Mouse (Mus musculus) midbrain, embryonic 12.5 days (tissue): ENCODE data around the gene Gapvd1. TPM values are rescaled to one million over a fixed set of nuclear protein-coding genes. Genes with fewer than 3 reads are reported as not detected.

Source experiments
- ATAC-seq: fragments of 200-750 bp; cut with Nextera tagmentation; 2 replicates; pipeline ENCODE4 v1.8.0; 2017; ENCODE audit warnings: low read depth, moderate TSS enrichment, moderate library complexity; ENCODE audit not compliant: low FRiP score
- H3K27ac ChIP-seq: fragments of 300-500 bp; sonication (generic); replicated peaks from 2 replicates; pipeline ENCODE4 v1.5.1; 2016; ENCODE audit warnings: mild to moderate bottlenecking
- H3K27me3 ChIP-seq: fragments of 300-500 bp; sonication (generic); 2 replicates; pipeline ENCODE4 v1.6.1; 2016; ENCODE audit warnings: mild to moderate bottlenecking
- H3K36me3 ChIP-seq: fragments of 300-500 bp; sonication (generic); 2 replicates; pipeline ENCODE4 v1.6.1; 2016
- H3K4me1 ChIP-seq: fragments of 300-500 bp; sonication (generic); 2 replicates; pipeline ENCODE4 v1.6.1; 2016
- H3K4me2 ChIP-seq: fragments of 300-500 bp; sonication (generic); replicated peaks from 2 replicates; pipeline ENCODE4 v1.6.1; 2016; ENCODE audit warnings: mild to moderate bottlenecking, moderate library complexity
- H3K4me3 ChIP-seq: fragments of 300-500 bp; sonication (generic); 2 replicates; pipeline ENCODE4 v1.5.1; 2016; ENCODE audit warnings: mild to moderate bottlenecking
- H3K9ac ChIP-seq: fragments of 300-500 bp; sonication (generic); replicated peaks from 2 replicates; pipeline ENCODE4 v1.6.1; 2016; ENCODE audit warnings: mild to moderate bottlenecking, moderate library complexity
- H3K9me3 ChIP-seq: fragments of 300-500 bp; sonication (generic); 2 replicates; pipeline ENCODE4 v1.6.1; 2016; ENCODE audit warnings: mild to moderate bottlenecking
- WGBS: fragments of 180-500 bp; shearing (Covaris S2); methylation state at CpG from one replicate; pipeline ENCODE4 v1.1.7; 2016; 5-methylcytosine and 5-hydroxymethylcytosine counted together
- polyA plus RNA-seq: library from polyadenylated mRNA; unstranded; fragments of >200 nt; fragmentation: Nextera tagmentation; extraction: Ambion mirVana; gene quantifications from 2 replicates; pipeline ENCODE4 v1.2.1, GENCODE M21; 2016

Gene Gapvd1
- polyA plus RNA-seq, 1 experiment from 2014 or later = 124 TPM

- peaks cover 69% of the 10 kb centered on the region for H3K36me3 ChIP-seq
- no peak for ATAC-seq
Observed at GRCm38 (mm10) chr2:34677976-34678375, 77.1 kb downstream of the Gapvd1 start.

GRCm38 (mm10) chr2:34677061-34677460 lies 78.0 kb downstream of the Gapvd1 start:
- Histone ChIP-seq H3K27me3 (no peaks in the 10 kb centered on the region), H3K4me3 (no peak overlapping the region), H3K4me2 (no peak overlapping the region), H3K36me3 (peaks cover 60% of the 10 kb centered on the region), H3K4me1 (no peaks in the 10 kb centered on the region), H3K27ac (no peak overlapping the region), H3K9me3 (no peaks in the 10 kb centered on the region), H3K9ac (no peak overlapping the region)
- no peak for ATAC-seq
- 95% methylated on average over 8 of the region's 8 CpGs for WGBS

More at GRCm38 (mm10) chr2:34677976-34678375, 77.1 kb downstream of the Gapvd1 start:
- H3K4me3 ChIP-seq = no peak overlapping the region
- H3K27me3 ChIP-seq = no peaks in the 10 kb centered on the region
- no peaks in the 10 kb centered on the region for H3K4me1 ChIP-seq
- whole genome bisulfite sequencing = 85% methylated on average over 4 of the region's 4 CpGs
- H3K4me2 ChIP-seq = no peak overlapping the region
- no peak overlapping the region for H3K27ac ChIP-seq
- H3K9ac ChIP-seq = no peak overlapping the region
- H3K9me3 ChIP-seq = no peaks in the 10 kb centered on the region

GRCm38 (mm10) chr2:34673846-34674245 lies 81.2 kb downstream of the Gapvd1 start:
- peaks cover 10% of the 10 kb centered on the region; the same call in 1 of the 2 replicates for H3K4me1 ChIP-seq
- H3K27ac ChIP-seq = no peak overlapping the region
- peaks cover 49% of the 10 kb centered on the region for H3K36me3 ChIP-seq
- no peak overlapping the region for H3K4me2 ChIP-seq
- H3K9ac ChIP-seq = no peak overlapping the region
- no peaks in the 10 kb centered on the region for H3K9me3 ChIP-seq
- H3K27me3 ChIP-seq = peaks cover 3% of the 10 kb centered on the region; the same call in 1 of the 2 replicates
- 94% methylated on average over 11 of the region's 11 CpGs for WGBS
- H3K4me3 ChIP-seq = no peak overlapping the region
- ATAC-seq = no peak

- Histone ChIP-seq H3K4me2 (peak overlapping the region; percentile 75), H3K4me1 (peaks cover 25% of the 10 kb centered on the region; the same call in 1 of the 2 replicates), H3K27me3 (peaks cover 13% of the 10 kb centered on the region), H3K4me3 (peak overlapping the region; percentile 45), H3K9ac (peak overlapping the region; percentile 60), H3K27ac (peak overlapping the region; percentile 63; the same call in 1 of the 2 replicates), H3K9me3 (no peaks in the 10 kb centered on the region), H3K36me3 (peaks cover 25% of the 10 kb centered on the region)
- WGBS = 37% methylated on average over 31 of the region's 31 CpGs
- ATAC-seq = peak; percentile 70
Observed at GRCm38 (mm10) chr2:34671385-34672026, 83.5 kb downstream of the Gapvd1 start.

- H3K27me3 ChIP-seq = peaks cover 13% of the 10 kb centered on the region
- H3K9ac ChIP-seq = no peak overlapping the region
- no peak for ATAC-seq
- WGBS = 86% methylated on average over 6 of the region's 6 CpGs
- peaks cover 25% of the 10 kb centered on the region; the same call in 1 of the 2 replicates for H3K4me1 ChIP-seq
- H3K27ac ChIP-seq = no peak overlapping the region
- H3K4me3 ChIP-seq = no peak overlapping the region
- no peak overlapping the region for H3K4me2 ChIP-seq
- H3K36me3 ChIP-seq = peaks cover 15% of the 10 kb centered on the region
- H3K9me3 ChIP-seq = no peaks in the 10 kb centered on the region
Observed at GRCm38 (mm10) chr2:34670470-34670869, 84.6 kb downstream of the Gapvd1 start.

- Histone ChIP-seq H3K9ac (no peak overlapping the region), H3K9me3 (no peaks in the 10 kb centered on the region), H3K36me3 (peaks cover 6% of the 10 kb centered on the region; the same call in 1 of the 2 replicates), H3K27me3 (peaks cover 13% of the 10 kb centered on the region), H3K27ac (no peak overlapping the region), H3K4me2 (no peak overlapping the region), H3K4me3 (no peak overlapping the region), H3K4me1 (peaks cover 25% of the 10 kb centered on the region; the same call in 1 of the 2 replicates)
- no peak for ATAC-seq
- WGBS = 64% methylated on average over 8 of the region's 8 CpGs
Observed at GRCm38 (mm10) chr2:34669203-34669746, 85.8 kb downstream of the Gapvd1 start.

- no peak for ATAC-seq
- peaks cover 13% of the 10 kb centered on the region for H3K27me3 ChIP-seq
- H3K36me3 ChIP-seq = no peaks in the 10 kb centered on the region
- H3K4me3 ChIP-seq = no peak overlapping the region
- 41% methylated on average over 17 of the region's 17 CpGs for WGBS
- no peak overlapping the region for H3K27ac ChIP-seq
- no peak overlapping the region for H3K4me2 ChIP-seq
- no peaks in the 10 kb centered on the region for H3K9me3 ChIP-seq
- H3K9ac ChIP-seq = no peak overlapping the region
- peaks cover 25% of the 10 kb centered on the region; the same call in 1 of the 2 replicates for H3K4me1 ChIP-seq
Observed at GRCm38 (mm10) chr2:34668440-34669191, 86.4 kb downstream of the Gapvd1 start.

GRCm38 (mm10) chr2:34667820-34668219 lies 87.2 kb downstream of the Gapvd1 start:
- Histone ChIP-seq H3K27ac (no peak overlapping the region), H3K4me2 (no peak overlapping the region)
- 25% methylated on average over 10 of the region's 10 CpGs for WGBS

GRCm38 (mm10) chr2:34647410-34647809 lies 107.6 kb downstream of the Gapvd1 start:
- H3K27ac ChIP-seq = no peak overlapping the region
- peaks cover 20% of the 10 kb centered on the region for H3K27me3 ChIP-seq
- H3K4me1 ChIP-seq = peaks cover 9% of the 10 kb centered on the region
- H3K36me3 ChIP-seq = no peaks in the 10 kb centered on the region
- no peaks in the 10 kb centered on the region for H3K9me3 ChIP-seq
- no peak overlapping the region for H3K9ac ChIP-seq
- no peak overlapping the region for H3K4me2 ChIP-seq
- WGBS = 67% methylated on average over 11 of the region's 11 CpGs
- no peak for ATAC-seq
- no peak overlapping the region for H3K4me3 ChIP-seq

More at GRCm38 (mm10) chr2:34667820-34668219, 87.2 kb downstream of the Gapvd1 start:
- H3K4me3 ChIP-seq = no peak overlapping the region
- peaks cover 25% of the 10 kb centered on the region; the same call in 1 of the 2 replicates for H3K4me1 ChIP-seq
- H3K27me3 ChIP-seq = peaks cover 13% of the 10 kb centered on the region
- no peaks in the 10 kb centered on the region for H3K36me3 ChIP-seq
- no peaks in the 10 kb centered on the region for H3K9me3 ChIP-seq
- ATAC-seq = no peak
- no peak overlapping the region for H3K9ac ChIP-seq

GRCm38 (mm10) chr2:34646541-34646865 lies 108.5 kb downstream of the Gapvd1 start:
- no peak for ATAC-seq
- H3K27ac ChIP-seq = no peak overlapping the region
- H3K4me3 ChIP-seq = peak overlapping the region; percentile 29
- WGBS = 11% methylated on average over 5 of the region's 5 CpGs
- H3K36me3 ChIP-seq = no peaks in the 10 kb centered on the region
- peaks cover 26% of the 10 kb centered on the region for H3K27me3 ChIP-seq
- no peak overlapping the region for H3K9ac ChIP-seq
- H3K4me1 ChIP-seq = peaks cover 9% of the 10 kb centered on the region
- no peaks in the 10 kb centered on the region for H3K9me3 ChIP-seq
- peak overlapping the region; percentile 55 for H3K4me2 ChIP-seq

GRCm38 (mm10) chr2:34645851-34646540 lies 109.0 kb downstream of the Gapvd1 start:
- no peak overlapping the region for H3K27ac ChIP-seq

More at GRCm38 (mm10) chr2:34645851-34646540, 109.0 kb downstream of the Gapvd1 start:
- Histone ChIP-seq H3K4me1 (peaks cover 9% of the 10 kb centered on the region), H3K36me3 (no peaks in the 10 kb centered on the region), H3K9me3 (no peaks in the 10 kb centered on the region), H3K4me2 (peak overlapping the region; percentile 55), H3K27me3 (peaks cover 29% of the 10 kb centered on the region), H3K4me3 (peak overlapping the region; percentile 29), H3K9ac (no peak overlapping the region)
- peak; percentile 79 for ATAC-seq
- 16% methylated on average over 19 of the region's 21 CpGs for WGBS
